Mouse (Mus musculus) heart, postnatal 36 days (tissue): ENCODE data around the gene Galnt17. TPM values are rescaled to one million over a fixed set of nuclear protein-coding genes. Genes with fewer than 3 reads are reported as not detected.

ENCODE experiments used
- DNase-seq, 2 experiments: peaks; one replicate each; pipeline ENCODE4 v3.0.0; 2021 to 2022
- intact Hi-C: fragments of 180-260 bp; cut with DNase I; formaldehyde crosslinking; loops from one replicate; pipeline ENCODE4 v1.15.1; 2025
- total RNA-seq, 2 experiments: library from RNA; stranded (reverse); gene quantifications; 2 replicates each; pipeline ENCODE4 v1.2.3; 2021

The Galnt17 gene
- total RNA-seq, 2 experiments from 2014 or later: 4.1 to 5.7 TPM

- intact Hi-C loops: no loop called here
Measured at GRCm38 (mm10) chr5:130858706-130859105, 449.6 kb downstream of the Galnt17 start.

DNA sequence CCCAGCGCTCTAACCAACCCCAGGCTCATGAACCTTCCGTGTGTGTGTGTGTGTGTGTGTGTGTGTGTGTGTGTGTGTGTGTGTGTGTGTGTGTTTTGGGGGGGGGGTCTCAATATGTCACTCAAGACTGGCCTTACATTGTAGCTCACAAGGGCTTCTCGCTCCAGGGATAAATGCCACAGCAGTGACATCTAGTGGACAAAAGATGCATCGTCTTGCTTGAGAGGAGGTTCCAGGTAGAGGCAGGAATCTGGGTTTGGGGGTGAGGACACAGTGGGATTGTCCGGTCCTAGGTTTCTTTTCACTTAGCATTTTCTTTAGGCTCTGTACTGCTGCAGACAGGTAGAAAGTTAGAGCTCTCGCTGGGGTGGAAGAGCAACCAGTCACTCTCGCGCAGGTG is 450.1 kb downstream of the Galnt17 start:
- DNase-seq: peak; percentile 21 to 34
- intact Hi-C loops: no loop called here

More at GRCm38 (mm10) chr5:130858706-130859105, 449.6 kb downstream of the Galnt17 start:
- no peak for DNase-seq

DNA sequence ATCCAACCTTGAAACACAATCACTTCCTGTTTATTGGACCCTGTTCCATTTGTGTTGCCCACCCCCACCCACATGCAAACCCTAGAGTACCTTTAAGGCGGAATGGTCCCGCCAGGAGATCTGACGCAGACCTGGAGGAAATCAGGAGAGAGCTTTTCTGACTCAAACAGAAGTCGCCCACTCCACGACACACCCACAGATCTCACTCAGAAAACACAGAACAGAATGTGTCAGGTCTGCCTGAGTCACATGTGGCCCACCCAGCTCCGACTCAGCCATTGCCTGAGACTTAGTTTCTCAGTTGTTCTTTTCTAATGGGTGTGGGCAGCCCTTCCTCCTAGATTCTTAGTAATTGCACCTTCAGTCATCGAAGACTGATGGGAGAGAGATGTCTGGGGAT is 453.9 kb downstream of the Galnt17 start:
- DNase-seq: no peak
- intact Hi-C loops: no loop called here

- DNase-seq: peak; percentile 86 to 91
- intact Hi-C loops: loop anchor here (1.0 to 2.0 kb wide), 3 partner anchors 448 to 578 kb away; no protein-coding TSS in a partner anchor
Measured at GRCm38 (mm10) chr5:130853371-130853770, 454.9 kb downstream of the Galnt17 start.

DNA sequence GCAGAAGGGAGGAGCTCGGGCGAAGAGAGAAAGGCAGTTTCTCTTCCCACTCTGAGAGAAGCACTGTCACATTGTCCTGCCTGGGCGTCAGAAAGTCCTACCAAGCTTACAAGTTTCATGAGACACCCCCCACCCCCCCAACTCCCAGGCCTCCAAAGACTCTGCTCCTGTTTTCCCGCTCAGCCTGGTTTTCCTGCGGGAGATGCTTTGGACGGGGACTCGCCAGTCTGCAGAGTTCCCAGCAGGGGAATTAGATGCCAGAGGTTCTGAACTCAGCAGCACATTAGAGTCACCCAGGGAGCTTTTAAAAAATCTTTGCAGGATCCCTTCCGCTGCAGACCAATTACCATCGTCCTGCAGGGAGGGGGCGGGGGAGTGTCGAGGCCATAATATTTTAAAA is 456.1 kb downstream of the Galnt17 start:
- intact Hi-C loops: loop anchor here (2.0 kb wide), 1 partner anchor 531 kb away; no protein-coding TSS in a partner anchor
- no peak for DNase-seq

DNA sequence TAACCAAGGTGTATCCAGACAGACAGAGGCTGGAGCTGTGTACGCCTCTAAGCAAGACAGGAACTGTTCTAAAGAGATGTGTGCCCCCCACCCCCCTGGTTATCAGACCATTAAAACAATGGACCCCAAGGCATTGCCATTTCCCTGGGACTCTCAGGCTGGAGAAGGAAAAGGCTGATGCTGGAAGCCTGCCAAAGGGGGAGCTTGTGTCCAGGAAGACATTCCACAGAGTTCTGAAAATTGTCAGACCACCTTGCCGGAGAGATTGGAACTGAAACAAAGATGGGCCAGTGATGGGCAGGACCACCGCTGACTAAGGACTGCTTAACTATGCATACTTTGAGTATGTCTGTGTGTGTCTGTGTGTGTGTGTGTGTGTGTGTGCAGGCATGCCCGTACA is 458.7 kb downstream of the Galnt17 start:
- DNase-seq: no peak
- intact Hi-C loops: no loop called here

- no peak for DNase-seq
- intact Hi-C loops: no loop called here
Measured at GRCm38 (mm10) chr5:130848562-130848961, 459.7 kb downstream of the Galnt17 start.

DNA sequence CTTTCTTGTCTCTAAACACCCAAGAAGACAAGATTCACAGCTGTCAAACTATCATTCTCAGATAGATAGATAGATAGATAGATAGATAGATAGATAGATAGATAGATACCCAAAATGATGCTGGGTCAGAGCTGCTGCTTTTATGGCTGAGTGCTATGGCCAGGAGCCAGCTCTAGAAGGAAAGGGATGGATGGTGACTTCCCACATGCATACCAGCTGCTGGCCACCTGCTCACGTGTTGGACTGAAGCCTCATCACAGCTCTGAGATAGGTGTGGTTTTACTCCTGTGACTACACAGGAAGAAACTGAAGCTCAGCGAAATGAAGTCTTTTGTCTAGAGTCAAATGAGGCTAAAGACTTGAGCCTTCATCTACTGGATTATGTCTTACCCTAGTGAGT is 482.5 kb downstream of the Galnt17 start:
- DNase-seq: no peak
- intact Hi-C loops: no loop called here
